Mouse (Mus musculus) limb, embryonic 14.5 days (tissue): Measurements from ENCODE around the gene Calcrl. TPM values are rescaled to one million over a fixed set of nuclear protein-coding genes. Genes with fewer than 3 reads are reported as not detected.

Experiments
- ATAC-seq: fragments of 200-750 bp; cut with Nextera tagmentation; 2 replicates; pipeline ENCODE4 v1.8.0; 2017; ENCODE audit warnings: low read depth, moderate number of reproducible peaks, moderate TSS enrichment; ENCODE audit not compliant: low FRiP score
- DNase-seq: peaks from one replicate; pipeline ENCODE4 v3.0.0-alpha.2; 2015; ENCODE audit warnings: low spot score
- H3K27ac ChIP-seq: fragments of 300-500 bp; sonication (generic); replicated peaks from 2 replicates; pipeline ENCODE4 v1.5.1; 2014; ENCODE audit warnings: low read depth, mild to moderate bottlenecking, low read length, moderate library complexity, mixed read lengths
- H3K27me3 ChIP-seq: fragments of 300-500 bp; sonication (generic); 2 replicates; pipeline ENCODE4 v1.6.1; 2014; ENCODE audit warnings: low read length, mixed read lengths; ENCODE audit not compliant: control insufficient read depth, insufficient read depth
- H3K36me3 ChIP-seq: fragments of 300-500 bp; sonication (generic); 2 replicates; pipeline ENCODE4 v1.6.1; 2014; ENCODE audit warnings: mild to moderate bottlenecking, low read length, moderate library complexity, mixed read lengths; ENCODE audit not compliant: control insufficient read depth, insufficient read depth
- H3K4me1 ChIP-seq: fragments of 300-500 bp; sonication (generic); 2 replicates; pipeline ENCODE4 v1.6.1; 2014; ENCODE audit warnings: antibody characterized with exemption, low read length, mixed read lengths; ENCODE audit not compliant: control insufficient read depth, insufficient read depth
- H3K4me2 ChIP-seq: fragments of 300-500 bp; sonication (generic); replicated peaks from 2 replicates; pipeline ENCODE4 v1.6.1; 2014; ENCODE audit warnings: low read depth, mild to moderate bottlenecking, low read length, moderate library complexity; ENCODE audit not compliant: severe bottlenecking
- H3K4me3 ChIP-seq: fragments of 300-500 bp; sonication (generic); replicated peaks from 2 replicates; pipeline ENCODE4 v1.5.1; 2014; ENCODE audit warnings: low read length
- H3K9ac ChIP-seq: fragments of 300-500 bp; sonication (generic); 2 replicates; pipeline ENCODE4 v1.6.1; 2014; ENCODE audit warnings: mild to moderate bottlenecking, low read depth, low read length, moderate library complexity; ENCODE audit not compliant: severe bottlenecking
- H3K9me3 ChIP-seq: fragments of 300-500 bp; sonication (generic); 2 replicates; pipeline ENCODE4 v1.6.1; 2016; ENCODE audit warnings: low read length; ENCODE audit not compliant: control insufficient read depth
- POLR2A ChIP-seq: fragments of 200-500 bp; IDR thresholded peaks from 2 replicates; pipeline ENCODE4 v1.8.0; 2012; ENCODE audit warnings: inconsistent platforms, mild to moderate bottlenecking, moderate library complexity, borderline replicate concordance; ENCODE audit not compliant: insufficient read depth, insufficient read length; ENCODE audit errors: extremely low read depth
- WGBS: fragments of 180-500 bp; shearing (Covaris S2); extraction: QIAGEN DNeasy Blood & Tissue Kit; methylation state at CpG from one replicate; pipeline ENCODE4 v1.1.7; 2014; 5-methylcytosine and 5-hydroxymethylcytosine counted together
- polyA plus RNA-seq, 2 experiments: library from polyadenylated mRNA; depleted of rRNA in 1 of 2; stranded (reverse) in 1 of 2; unstranded in 1 of 2; fragments of >200 nt; fragmentation: Nextera tagmentation in 1 of 2; extraction: Ambion mirVana in 1 of 2; gene quantifications; 2 replicates each; pipeline versions ENCODE4 v1.2.1 to v1.2.3; 2012 to 2014

The Calcrl gene
- polyA plus RNA-seq, 2 experiments, result 6.5 to 18.2 TPM

- Histone ChIP-seq H3K36me3 (no peaks in the 10 kb centered on the region), H3K9me3 (no peaks in the 10 kb centered on the region), H3K27me3 (no peaks in the 10 kb centered on the region), H3K4me1 (no peaks in the 10 kb centered on the region), H3K4me3 (no peak overlapping the region), H3K27ac (no peak overlapping the region), H3K4me2 (no peak overlapping the region), H3K9ac (no peak overlapping the region)
- ATAC-seq (no peak), DNase-seq (no peak)
- TF ChIP-seq POLR2A, result no peak
- WGBS, result 81% methylated on average over 1 of the region's 1 CpGs
These were observed 20.3 kb upstream of the Calcrl start for GRCm38 (mm10) chr2:84445499-84445898.

- no peak overlapping the region for H3K9ac ChIP-seq
- 65% methylated on average over 5 of the region's 5 CpGs for WGBS
- no peak for DNase-seq
- no peak overlapping the region for H3K4me2 ChIP-seq
- H3K4me3 ChIP-seq, result no peak overlapping the region
- H3K36me3 ChIP-seq, result no peaks in the 10 kb centered on the region
- ATAC-seq, result no peak
- no peaks in the 10 kb centered on the region for H3K27me3 ChIP-seq
- no peak overlapping the region for H3K27ac ChIP-seq
- no peaks in the 10 kb centered on the region for H3K4me1 ChIP-seq
- no peak for TF ChIP-seq POLR2A
- no peaks in the 10 kb centered on the region for H3K9me3 ChIP-seq
These were observed 16.7 kb upstream of the Calcrl start for GRCm38 (mm10) chr2:84441940-84442339.

- peak; percentile 87 for DNase-seq
These were observed 4.5 kb upstream of the Calcrl start for GRCm38 (mm10) chr2:84429724-84430123.

GRCm38 (mm10) chr2:84428836-84429235 is 3.6 kb upstream of the Calcrl start:
- H3K9ac ChIP-seq, result no peak overlapping the region
- TF ChIP-seq POLR2A, result no peak
- H3K36me3 ChIP-seq, result no peaks in the 10 kb centered on the region
- no peaks in the 10 kb centered on the region for H3K9me3 ChIP-seq
- H3K4me1 ChIP-seq, result 0 out of 2 replicates have a peak, but pooled peaks cover 3% of the 10 kb centered on the region
- no peak overlapping the region for H3K4me2 ChIP-seq
- H3K27ac ChIP-seq, result no peak overlapping the region
- no peak overlapping the region for H3K4me3 ChIP-seq
- DNase-seq (peak; percentile 14), ATAC-seq (no peak)
- H3K27me3 ChIP-seq, result no peaks in the 10 kb centered on the region
- 33% methylated on average over 3 of the region's 3 CpGs for WGBS

More at GRCm38 (mm10) chr2:84429724-84430123, 4.5 kb upstream of the Calcrl start:
- Histone ChIP-seq H3K27me3 (no peaks in the 10 kb centered on the region), H3K4me1 (no peaks in the 10 kb centered on the region), H3K4me3 (no peak overlapping the region), H3K27ac (no peak overlapping the region), H3K4me2 (no peak overlapping the region), H3K36me3 (no peaks in the 10 kb centered on the region), H3K9ac (no peak overlapping the region), H3K9me3 (no peaks in the 10 kb centered on the region)
- 54% methylated on average over 11 of the region's 11 CpGs for WGBS
- no peak for TF ChIP-seq POLR2A
- no peak for ATAC-seq

GRCm38 (mm10) chr2:84426531-84426930 is 1.3 kb upstream of the Calcrl start:
- Histone ChIP-seq H3K9ac (no peak overlapping the region), H3K9me3 (no peaks in the 10 kb centered on the region), H3K4me1 (0 out of 2 replicates have a peak, but pooled peaks cover 3% of the 10 kb centered on the region), H3K4me3 (no peak overlapping the region), H3K36me3 (no peaks in the 10 kb centered on the region), H3K27ac (no peak overlapping the region), H3K27me3 (no peaks in the 10 kb centered on the region), H3K4me2 (no peak overlapping the region)
- no peak for TF ChIP-seq POLR2A
- ATAC-seq (no peak), DNase-seq (no peak)
- WGBS, result 73% methylated on average over 4 of the region's 4 CpGs

GRCm38 (mm10) chr2:84416501-84416900 is 8.7 kb downstream of the Calcrl start:
- ATAC-seq (no peak), DNase-seq (no peak)
- H3K27ac ChIP-seq, result no peak overlapping the region
- H3K4me2 ChIP-seq, result no peak overlapping the region
- 83% methylated on average over 4 of the region's 4 CpGs for WGBS
- no peaks in the 10 kb centered on the region for H3K36me3 ChIP-seq
- no peaks in the 10 kb centered on the region for H3K9me3 ChIP-seq
- H3K4me1 ChIP-seq, result no peaks in the 10 kb centered on the region
- no peak for TF ChIP-seq POLR2A
- H3K4me3 ChIP-seq, result no peak overlapping the region
- H3K9ac ChIP-seq, result no peak overlapping the region
- H3K27me3 ChIP-seq, result no peaks in the 10 kb centered on the region
